Mouse (Mus musculus) heart, adult 2 months (tissue): ENCODE measurements around the gene Mrpl24. TPM values are rescaled to one million over a fixed set of nuclear protein-coding genes. Genes with fewer than 3 reads are reported as not detected.
A peak's percentile ranks its signal among the peaks of the same experiment; 100 is the strongest.
"Not testable (repeated sequence)": the region's sequence is repeated elsewhere in the genome, so short reads cannot be mapped to it uniquely, and the experiment has no call there.

Source experiments
- DNase-seq, 2 experiments: peaks; one replicate each; pipeline ENCODE4 v3.0.0; 2021
- H3K27ac ChIP-seq: fragments of 200-600 bp; 2 replicates; pipeline ENCODE4 v1.8.1; 2022
- H3K27me3 ChIP-seq: fragments of 200-500 bp; 2 replicates; pipeline ENCODE4 v1.6.1; 2012; ENCODE audit warnings: mild to moderate bottlenecking, low read length, inconsistent platforms, mixed read lengths; ENCODE audit not compliant: control insufficient read depth, insufficient read depth
- H3K36me3 ChIP-seq: fragments of 200-500 bp; 2 replicates; pipeline ENCODE4 v1.6.1; 2012; ENCODE audit warnings: low read length, inconsistent platforms; ENCODE audit not compliant: control insufficient read depth, insufficient read depth
- H3K4me1 ChIP-seq: fragments of 200-500 bp; 2 replicates; pipeline ENCODE4 v1.6.1; 2011; ENCODE audit warnings: low read length; ENCODE audit not compliant: control insufficient read depth, insufficient read depth
- H3K4me3 ChIP-seq: fragments of 200-600 bp; 2 replicates; pipeline ENCODE4 v1.8.1; 2022
- H3K79me2 ChIP-seq: fragments of 200-500 bp; replicated peaks from 2 replicates; pipeline ENCODE4 v1.6.1; 2012; ENCODE audit warnings: mild to moderate bottlenecking, inconsistent platforms, low read length, moderate library complexity, mixed read lengths; ENCODE audit not compliant: control insufficient read depth, insufficient read depth
- H3K9ac ChIP-seq: fragments of 200-500 bp; 2 replicates; pipeline ENCODE4 v1.6.1; 2012; ENCODE audit warnings: low read depth, mild to moderate bottlenecking, control low read depth, inconsistent platforms, low read length, mixed read lengths
- CTCF ChIP-seq: fragments of 200-600 bp; IDR thresholded peaks from 2 replicates; pipeline ENCODE4 v1.8.1; 2022; ENCODE audit warnings: antibody characterized with exemption, mild to moderate bottlenecking, moderate library complexity
- EP300 ChIP-seq: fragments of 200-500 bp; IDR thresholded peaks from 2 replicates; pipeline ENCODE4 v1.6.1; 2011; ENCODE audit warnings: low read depth, low read length, control low read depth; ENCODE audit not compliant: insufficient read depth
- POLR2A ChIP-seq: fragments of 200-500 bp; IDR thresholded peaks from 2 replicates; pipeline ENCODE4 v1.6.1; 2011; ENCODE audit warnings: mild to moderate bottlenecking, low read depth, low read length, control low read depth; ENCODE audit not compliant: insufficient read depth
- WGBS: fragments of 180-500 bp; shearing (Covaris S2); methylation state at CpG from one replicate; pipeline ENCODE4 v1.1.7; 2018; 5-methylcytosine and 5-hydroxymethylcytosine counted together
- intact Hi-C: fragments of 180-260 bp; cut with DNase I; formaldehyde crosslinking; loops from one replicate; pipeline ENCODE4 v1.15.1; 2025
- polyA plus RNA-seq: library from polyadenylated mRNA; depleted of rRNA; stranded (reverse); fragments of >200 nt; gene quantifications from 2 replicates; pipeline ENCODE4 v1.2.3, GENCODE M21; 2012
- total RNA-seq, 2 experiments: library from RNA; stranded (reverse); gene quantifications; 2 replicates each; pipeline ENCODE4 v1.2.3; 2021

Mrpl24 gene
- total and polyA plus RNA-seq, 3 experiments, result 53.3 to 71.9 (median 70.4) TPM

GRCm38 (mm10) chr3:87899776-87900175 lies 19.5 kb upstream of the Mrpl24 start:
- intact Hi-C loops, result no loop called here
- no peaks in the 10 kb centered on the region for H3K79me2 ChIP-seq

GRCm38 (mm10) chr3:87901036-87901624 lies 18.2 kb upstream of the Mrpl24 start:
- 10% methylated on average over 1 of the region's 1 CpGs for WGBS
- no peaks in the 10 kb centered on the region for H3K4me1 ChIP-seq
- TF ChIP-seq POLR2A (no peak), CTCF (no peak), EP300 (no peak)
- H3K9ac ChIP-seq, result no peak overlapping the region
- H3K27ac ChIP-seq, result no peak overlapping the region
- no peak for DNase-seq
- no peak overlapping the region for H3K4me3 ChIP-seq
- no peaks in the 10 kb centered on the region for H3K36me3 ChIP-seq
- H3K79me2 ChIP-seq, result no peaks in the 10 kb centered on the region
- no peaks in the 10 kb centered on the region for H3K27me3 ChIP-seq
- intact Hi-C loops, result no loop called here

More at GRCm38 (mm10) chr3:87899776-87900175, 19.5 kb upstream of the Mrpl24 start:
- DNase-seq, result no peak
- WGBS, result 83% methylated on average over 3 of the region's 3 CpGs
- H3K36me3 ChIP-seq, result no peaks in the 10 kb centered on the region
- H3K4me1 ChIP-seq, result no peaks in the 10 kb centered on the region
- no peaks in the 10 kb centered on the region for H3K27me3 ChIP-seq
- H3K9ac ChIP-seq, result no peak overlapping the region
- TF ChIP-seq POLR2A (no peak), CTCF (no peak), EP300 (no peak)
- H3K27ac ChIP-seq, result no peak overlapping the region
- no peak overlapping the region for H3K4me3 ChIP-seq

GRCm38 (mm10) chr3:87901959-87902358 lies 17.3 kb upstream of the Mrpl24 start:
- 80% methylated on average over 6 of the region's 6 CpGs for WGBS
- H3K27me3 ChIP-seq, intact Hi-C loops, H3K4me1 ChIP-seq, H3K4me3 ChIP-seq, H3K9ac ChIP-seq, H3K36me3 ChIP-seq, DNase-seq, H3K79me2 ChIP-seq, H3K27ac ChIP-seq: not testable (repeated sequence)

- H3K36me3 ChIP-seq, result no peaks in the 10 kb centered on the region
- H3K4me3 ChIP-seq, result no peak overlapping the region
- peaks cover 2% of the 10 kb centered on the region; the same call in 1 of the 2 replicates for H3K79me2 ChIP-seq
- H3K27ac ChIP-seq, result no peak overlapping the region
- no peaks in the 10 kb centered on the region for H3K27me3 ChIP-seq
- H3K9ac ChIP-seq, result no peak overlapping the region
- no peak for DNase-seq
- intact Hi-C loops, result no loop called here
- 71% methylated on average over 5 of the region's 5 CpGs for WGBS
- no peak for TF ChIP-seq EP300
- no peak for TF ChIP-seq POLR2A
- TF ChIP-seq CTCF, result no peak
- peaks cover 11% of the 10 kb centered on the region for H3K4me1 ChIP-seq
Observed at GRCm38 (mm10) chr3:87903821-87904220, 15.5 kb upstream of the Mrpl24 start.

GRCm38 (mm10) chr3:87905880-87906485 lies 13.3 kb upstream of the Mrpl24 start, which contains the start of gene Hdgf:
TSS of gene Hdgf (plus strand) at chr3:87906321.
- under 1% methylated on average over 53 of the region's 57 CpGs for WGBS

GRCm38 (mm10) chr3:87906601-87906980 lies 12.7 kb upstream of the Mrpl24 start:
- Histone ChIP-seq H3K4me3 (peak overlapping the region; percentile 98), H3K4me1 (peaks cover 23% of the 10 kb centered on the region), H3K36me3 (no peaks in the 10 kb centered on the region; the same call in 1 of the 2 replicates), H3K27ac (peak overlapping the region; percentile 93), H3K27me3 (no peaks in the 10 kb centered on the region), H3K9ac (peak overlapping the region; percentile 94), H3K79me2 (peaks cover 6% of the 10 kb centered on the region; the same call in 1 of the 2 replicates)
- under 1% methylated on average over 37 of the region's 47 CpGs for WGBS
- intact Hi-C loops, result loop anchor here (1.0 kb wide), 1 partner anchor 19 kb away; no protein-coding TSS in a partner anchor
- no peak for TF ChIP-seq EP300
- TF ChIP-seq POLR2A, result no peak; the same call in 1 of the 2 replicates
- TF ChIP-seq CTCF, result no peak
- peak in 1 of 2 experiments; percentile 83 for DNase-seq

More at GRCm38 (mm10) chr3:87905880-87906485, 13.3 kb upstream of the Mrpl24 start, which contains the start of gene Hdgf:
- Histone ChIP-seq H3K27me3 (no peaks in the 10 kb centered on the region), H3K79me2 (peaks cover 6% of the 10 kb centered on the region; the same call in 1 of the 2 replicates), H3K36me3 (no peaks in the 10 kb centered on the region; the same call in 1 of the 2 replicates), H3K4me3 (peak within 1 kb of the TSS; percentile 98), H3K4me1 (peaks cover 20% of the 10 kb centered on the region), H3K27ac (peak within 1 kb of the TSS; percentile 93), H3K9ac (peak within 1 kb of the TSS; percentile 94)
- DNase-seq, result peak; percentile 96 to 97
- TF ChIP-seq CTCF (peak; percentile 44), EP300 (peak; percentile 60; the same call in 1 of the 2 replicates), POLR2A (peak; percentile 15)
- intact Hi-C loops, result loop anchor here (1.0 kb wide), 1 partner anchor 19 kb away; no protein-coding TSS in a partner anchor
